Mouse (Mus musculus) T-helper 2 cell (primary cell): Measurements from ENCODE around the gene Sdccag8.
"Not testable (repeated sequence)": the region's sequence is repeated elsewhere in the genome, so short reads cannot be mapped to it uniquely, and the experiment has no call there.

ENCODE experiments used
- in situ Hi-C: fragments of 300-600 bp; cut with MboI, MseI; formaldehyde crosslinking; loops from one replicate; pipeline ENCODE4 v1.15.1; 2025; ENCODE audit warnings: high pct_unique_total_duplicates

The Sdccag8 gene

GRCm38 (mm10) chr1:176941286-176941990 is 127.0 kb downstream of the Sdccag8 start:
- in situ Hi-C loops = not testable (repeated sequence)

GRCm38 (mm10) chr1:176943126-176943525 is 128.7 kb downstream of the Sdccag8 start:
- in situ Hi-C loops = no loop called here

- in situ Hi-C loops = no loop called here
These were observed 129.5 kb downstream of the Sdccag8 start for GRCm38 (mm10) chr1:176943987-176944386.

GRCm38 (mm10) chr1:176944458-176945174 is 130.2 kb downstream of the Sdccag8 start:
- in situ Hi-C loops = no loop called here

- in situ Hi-C loops = no loop called here
These were observed 130.7 kb downstream of the Sdccag8 start for GRCm38 (mm10) chr1:176945175-176945540.

- in situ Hi-C loops = no loop called here
These were observed 131.8 kb downstream of the Sdccag8 start for GRCm38 (mm10) chr1:176946031-176946795.

- in situ Hi-C loops = no loop called here
These were observed 132.3 kb downstream of the Sdccag8 start for GRCm38 (mm10) chr1:176946796-176947181.

- in situ Hi-C loops = no loop called here
These were observed 134.4 kb downstream of the Sdccag8 start for GRCm38 (mm10) chr1:176948861-176949260.

- in situ Hi-C loops = no loop called here
These were observed 134.9 kb downstream of the Sdccag8 start for GRCm38 (mm10) chr1:176949320-176949719.

GRCm38 (mm10) chr1:176950061-176950460 is 135.6 kb downstream of the Sdccag8 start:
- in situ Hi-C loops = no loop called here

- in situ Hi-C loops = no loop called here
These were observed 137.4 kb downstream of the Sdccag8 start for GRCm38 (mm10) chr1:176951836-176952235.

- in situ Hi-C loops = no loop called here
These were observed 143.9 kb downstream of the Sdccag8 start for GRCm38 (mm10) chr1:176958311-176958710.

GRCm38 (mm10) chr1:176961716-176962115 is 147.3 kb downstream of the Sdccag8 start:
- in situ Hi-C loops = no loop called here

- in situ Hi-C loops = no loop called here
These were observed 148.4 kb downstream of the Sdccag8 start for GRCm38 (mm10) chr1:176962894-176963293.

- in situ Hi-C loops = no loop called here
These were observed 152.8 kb downstream of the Sdccag8 start for GRCm38 (mm10) chr1:176967299-176967698.

- in situ Hi-C loops = no loop called here
These were observed 156.4 kb downstream of the Sdccag8 start for GRCm38 (mm10) chr1:176970635-176971478.

- in situ Hi-C loops = no loop called here
These were observed 157.0 kb downstream of the Sdccag8 start for GRCm38 (mm10) chr1:176971479-176971797.

GRCm38 (mm10) chr1:176973356-176974088 is 159.1 kb downstream of the Sdccag8 start:
- in situ Hi-C loops = no loop called here

- in situ Hi-C loops = no loop called here
These were observed 164.8 kb downstream of the Sdccag8 start for GRCm38 (mm10) chr1:176979235-176979634.

GRCm38 (mm10) chr1:176980140-176980539 is 165.7 kb downstream of the Sdccag8 start:
- in situ Hi-C loops = no loop called here

- in situ Hi-C loops = no loop called here
These were observed 166.4 kb downstream of the Sdccag8 start for GRCm38 (mm10) chr1:176980801-176981400.
